Mouse (Mus musculus) myocyte (in vitro differentiated cells): ENCODE measurements around the gene Sptbn1. TPM values are rescaled to one million over a fixed set of nuclear protein-coding genes. Genes with fewer than 3 reads are reported as not detected.
A peak's percentile ranks its signal among the peaks of the same experiment; 100 is the strongest.

Source experiments
- H3K27me3 ChIP-seq: one replicate; pipeline ENCODE4 v1.6.1; 2011; ENCODE audit not compliant: control insufficient read depth, insufficient read depth, insufficient read length
- H3K36me3 ChIP-seq: one replicate; pipeline ENCODE4 v1.6.1; 2011; ENCODE audit not compliant: control insufficient read depth, insufficient read depth
- H3K4me2 ChIP-seq: one replicate; pipeline ENCODE4 v1.6.1; 2011; ENCODE audit warnings: low read depth, control low read depth
- H3K4me3 ChIP-seq: one replicate; pipeline ENCODE4 v1.5.1; 2011; ENCODE audit warnings: mild to moderate bottlenecking, control low read depth, moderate library complexity
- H3K79me2 ChIP-seq: one replicate; pipeline ENCODE4 v1.6.1; 2011; ENCODE audit not compliant: control insufficient read depth, insufficient read depth
- H3ac ChIP-seq: one replicate; pipeline ENCODE4 v1.6.1; 2011; ENCODE audit not compliant: control insufficient read depth, insufficient read length
- CEBPB ChIP-seq: IDR thresholded peaks from 2 replicates; pipeline ENCODE4 v1.6.1; 2011; ENCODE audit warnings: mild to moderate bottlenecking, moderate library complexity; ENCODE audit not compliant: poor library complexity, insufficient read depth, severe bottlenecking
- E2F4 ChIP-seq: IDR thresholded peaks from one replicate; pipeline ENCODE4 v1.6.1; 2011; ENCODE audit warnings: mild to moderate bottlenecking, control low read depth, moderate library complexity; ENCODE audit not compliant: insufficient read depth
- MAX ChIP-seq: IDR thresholded peaks from one replicate; pipeline ENCODE4 v1.6.1; 2011; ENCODE audit warnings: low read depth, mild to moderate bottlenecking, control low read depth
- MYOD1 ChIP-seq, 3 experiments: IDR thresholded peaks; one replicate each; pipeline ENCODE4 v1.6.1; 2011; ENCODE audit warnings: control low read depth in 2 of 3, low read depth in 2 of 3, mild to moderate bottlenecking in 2 of 3, moderate library complexity in 1 of 3; ENCODE audit not compliant: insufficient read length in 2 of 3, control insufficient read depth in 1 of 3
- MYOG ChIP-seq, 3 experiments: IDR thresholded peaks; one replicate each; pipeline ENCODE4 v1.6.1; 2011; ENCODE audit warnings: control low read depth in 2 of 3, low read depth in 2 of 3, mild to moderate bottlenecking in 2 of 3; ENCODE audit not compliant: insufficient read length in 2 of 3, control insufficient read depth in 1 of 3, insufficient read depth in 1 of 3
- POLR2A ChIP-seq: IDR thresholded peaks from one replicate; pipeline ENCODE4 v1.6.1; 2011; ENCODE audit warnings: low read depth, mild to moderate bottlenecking, control low read depth, moderate library complexity; ENCODE audit not compliant: insufficient read length
- POLR2AphosphoS2 ChIP-seq: IDR thresholded peaks from one replicate; pipeline ENCODE4 v1.6.1; 2011; ENCODE audit warnings: low read depth, control low read depth; ENCODE audit not compliant: insufficient read length
- REST ChIP-seq: IDR thresholded peaks from one replicate; pipeline ENCODE4 v1.6.1; 2011; ENCODE audit warnings: mild to moderate bottlenecking, control low read depth, moderate library complexity; ENCODE audit not compliant: insufficient read depth, insufficient read length
- SRF ChIP-seq: IDR thresholded peaks from one replicate; pipeline ENCODE4 v1.6.1; 2011; ENCODE audit warnings: low read depth; ENCODE audit not compliant: control insufficient read depth, insufficient read length
- TCF12 ChIP-seq: IDR thresholded peaks from one replicate; pipeline ENCODE4 v1.6.1; 2011; ENCODE audit warnings: mild to moderate bottlenecking, control low read depth; ENCODE audit not compliant: poor library complexity, insufficient read depth, severe bottlenecking
- TCF3 ChIP-seq: IDR thresholded peaks from one replicate; pipeline ENCODE4 v1.6.1; 2011; ENCODE audit warnings: low read depth, control low read depth; ENCODE audit not compliant: insufficient read length
- USF1 ChIP-seq: IDR thresholded peaks from one replicate; pipeline ENCODE4 v1.6.1; 2011; ENCODE audit warnings: low read depth, mild to moderate bottlenecking, control low read depth, moderate library complexity
- polyA plus RNA-seq: library from polyadenylated mRNA; unstranded; fragments of >200 nt; fragmentation: generic; extraction: Trizol; gene quantifications from one replicate; pipeline ENCODE4 v1.2.1, GENCODE M21; 2012; ENCODE audit warnings: missing spikeins

The Sptbn1 gene
- polyA plus RNA-seq, 1 experiment, result 85.4 TPM

GRCm38 (mm10) chr11:30275436-30276031 lies 7.6 kb upstream of the Sptbn1 start:
- Histone ChIP-seq H3K4me2 (no peak overlapping the region), H3K4me3 (no peak overlapping the region), H3K36me3 (no peaks in the 10 kb centered on the region), H3ac (no peak overlapping the region), H3K27me3 (no peaks in the 10 kb centered on the region), H3K79me2 (peaks cover 4% of the 10 kb centered on the region)
- TF ChIP-seq CEBPB (no peak), TCF12 (no peak), MYOD1 (IDR thresholded peaks at IDR 0.05; ENCODE audit: control insufficient read depth in 1 of 3, insufficient read length in 2 of 3, low read depth in 2 of 3) (no peak), SRF (no peak), POLR2A (no peak), REST (no peak), MYOG (IDR thresholded peaks at IDR 0.05; ENCODE audit: control insufficient read depth in 1 of 3, insufficient read depth in 1 of 3, insufficient read length in 2 of 3, low read depth in 2 of 3) (no peak), USF1 (no peak), MAX (no peak), POLR2AphosphoS2 (no peak), E2F4 (no peak), TCF3 (no peak)

GRCm38 (mm10) chr11:30269524-30269923 lies 1.5 kb upstream of the Sptbn1 start:
- H3ac ChIP-seq, result no peak overlapping the region
- H3K4me3 ChIP-seq, result peak overlapping the region; percentile 94
- H3K36me3 ChIP-seq, result no peaks in the 10 kb centered on the region
- H3K27me3 ChIP-seq, result no peaks in the 10 kb centered on the region
- peaks cover 28% of the 10 kb centered on the region for H3K79me2 ChIP-seq
- no peak for TF ChIP-seq CEBPB
- TF ChIP-seq TCF12, result no peak
- no peak for TF ChIP-seq USF1
- peak overlapping the region; percentile 86 for H3K4me2 ChIP-seq

- Histone ChIP-seq H3K4me3 (peak overlapping the region; percentile 94), H3K36me3 (no peaks in the 10 kb centered on the region), H3K79me2 (peaks cover 36% of the 10 kb centered on the region), H3K4me2 (peak overlapping the region; percentile 86), H3K27me3 (no peaks in the 10 kb centered on the region), H3ac (peak overlapping the region; percentile 57)
- no peak for TF ChIP-seq MYOG (IDR thresholded peaks at IDR 0.05; ENCODE audit: control insufficient read depth in 1 of 3, insufficient read depth in 1 of 3, insufficient read length in 2 of 3, low read depth in 2 of 3)
- no peak for TF ChIP-seq CEBPB
Observed at GRCm38 (mm10) chr11:30268648-30269375, 837 bp upstream of the Sptbn1 start.

GRCm38 (mm10) chr11:30267036-30267891 lies 711 bp downstream of the Sptbn1 start:
- Histone ChIP-seq H3K27me3 (no peaks in the 10 kb centered on the region), H3K4me2 (peak overlapping the region; percentile 79), H3ac (peak overlapping the region; percentile 57), H3K4me3 (peak overlapping the region; percentile 94), H3K79me2 (peaks cover 51% of the 10 kb centered on the region), H3K36me3 (no peaks in the 10 kb centered on the region)
- peak; percentile 25 for TF ChIP-seq POLR2A
- TF ChIP-seq MAX, result no peak
- TF ChIP-seq POLR2AphosphoS2, result no peak
- TF ChIP-seq CEBPB, result no peak
- TF ChIP-seq SRF, result no peak
- no peak for TF ChIP-seq USF1
- TF ChIP-seq TCF12, result no peak
- peak in 1 of 3 experiments; percentile 5 for TF ChIP-seq MYOG (IDR thresholded peaks at IDR 0.05; ENCODE audit: control insufficient read depth in 1 of 3, insufficient read depth in 1 of 3, insufficient read length in 2 of 3, low read depth in 2 of 3)
- TF ChIP-seq MYOD1 (IDR thresholded peaks at IDR 0.05; ENCODE audit: control insufficient read depth in 1 of 3, insufficient read length in 2 of 3, low read depth in 2 of 3), result no peak

- peak overlapping the region; percentile 79 for H3K4me2 ChIP-seq
- H3ac ChIP-seq, result peak overlapping the region; percentile 57
- no peak for TF ChIP-seq POLR2AphosphoS2
- TF ChIP-seq MYOD1 (IDR thresholded peaks at IDR 0.05; ENCODE audit: control insufficient read depth in 1 of 3, insufficient read length in 2 of 3, low read depth in 2 of 3), result peak in 1 of 3 experiments; percentile 27
- peak; percentile 29 for TF ChIP-seq POLR2A
- no peaks in the 10 kb centered on the region for H3K36me3 ChIP-seq
- H3K79me2 ChIP-seq, result peaks cover 57% of the 10 kb centered on the region
- no peaks in the 10 kb centered on the region for H3K27me3 ChIP-seq
- peak overlapping the region; percentile 94 for H3K4me3 ChIP-seq
Observed at GRCm38 (mm10) chr11:30266691-30267035, 1.3 kb downstream of the Sptbn1 start.
